Mouse (Mus musculus) left cerebral cortex, postnatal 25 days (tissue): ENCODE measurements around the gene Flot1. TPM values are rescaled to one million over a fixed set of nuclear protein-coding genes. Genes with fewer than 3 reads are reported as not detected.

Experiments used
- microRNA-seq, 2 experiments: library from miRNA; unstranded; fragments of <30 nt; microRNA quantifications; one replicate each; pipeline ENCODE4 v1.2.0; 2022
- total RNA-seq, 2 experiments: library from RNA; stranded (reverse); gene quantifications; 2 replicates each; pipeline ENCODE4 v1.2.3; 2021

The Flot1 gene
- total RNA-seq, 2 experiments from 2014 or later = 120 to 137 TPM

Small RNA genes within 50 kb of the gene (microRNA-seq; reads per million reads assigned to microRNA genes)
- gene Gm28033 = 0 to 1.2 reads per million in 2 experiments

Other genes starting within 250 kb of the Flot1 start
- gene Sfta2, start 221.7 kb upstream of the Flot1 start, total RNA-seq = not detected
- not detected for gene Gm9573, start 196.6 kb upstream of the Flot1 start, total RNA-seq
- not detected for gene Mucl3, start 179.5 kb upstream of the Flot1 start, total RNA-seq
- 10 to 100 TPM; 31.1 to 32.6 TPM for gene Vars2, start 155.6 kb upstream of the Flot1 start, total RNA-seq
- 10 to 100 TPM; 27.7 to 28.9 TPM for gene Gtf2h4, start 149.5 kb upstream of the Flot1 start, total RNA-seq
- gene Ddr1, start 118.6 kb upstream of the Flot1 start, total RNA-seq = 10 to 100 TPM; 51.9 to 55.4 TPM
- 10 to 100 TPM; 11.2 to 12.5 TPM for gene Ier3, start 1.5 kb upstream of the Flot1 start, total RNA-seq
- 100 to 1,000 TPM; 492 to 522 TPM for gene Tubb5, start 15.1 kb downstream of the Flot1 start, total RNA-seq
- 10 to 100 TPM in 1 of 2 experiments, 1 to 10 TPM in 1; 9.7 to 12.0 TPM for gene Mdc1, start 18.3 kb downstream of the Flot1 start, total RNA-seq
- 1 to 10 TPM; 3.2 to 3.6 TPM for gene Nrm, start 38.1 kb downstream of the Flot1 start, total RNA-seq
- 1 to 10 TPM; 8.3 to 8.7 TPM for gene Ppp1r18, start 42.4 kb downstream of the Flot1 start, total RNA-seq
- 10 to 100 TPM; 29.5 to 32.4 TPM for gene Dhx16, start 56.6 kb downstream of the Flot1 start, total RNA-seq
- gene 2310061I04Rik, start 74.2 kb downstream of the Flot1 start, total RNA-seq = 10 to 100 TPM; 55.4 to 59.6 TPM
- gene Atat1, start 86.8 kb downstream of the Flot1 start, total RNA-seq = 10 to 100 TPM; 53.0 to 56.1 TPM
- gene Mrps18b, start 93.2 kb downstream of the Flot1 start, total RNA-seq = 10 to 100 TPM; 35.3 to 40.1 TPM
- 10 to 100 TPM; 70.2 to 76.0 TPM for gene Ppp1r10, start 93.2 kb downstream of the Flot1 start, total RNA-seq
- gene Abcf1, start 146.5 kb downstream of the Flot1 start, total RNA-seq = 10 to 100 TPM; 76.7 to 82.6 TPM
- gene Gnl1, start 156.6 kb downstream of the Flot1 start, total RNA-seq = 100 to 1,000 TPM; 161 to 175 TPM
- 10 to 100 TPM; 40.1 to 42.9 TPM for gene Prr3, start 157.0 kb downstream of the Flot1 start, total RNA-seq
- 1 to 10 TPM; 1.7 to 2.3 TPM for gene H2-T24, start 197.3 kb downstream of the Flot1 start, total RNA-seq
- 10 to 100 TPM in 1 of 2 experiments, 1 to 10 TPM in 1; 9.9 to 10.2 TPM for gene H2-T23, start 209.6 kb downstream of the Flot1 start, total RNA-seq
- gene H2-T22, start 219.5 kb downstream of the Flot1 start, total RNA-seq = 1 to 10 TPM; 8.3 to 9.3 TPM
- not detected for gene Gm6034, start 219.7 kb downstream of the Flot1 start, total RNA-seq
- 1 to 10 TPM; 1.3 TPM for gene Gm11127, start 235.1 kb downstream of the Flot1 start, total RNA-seq